Mouse (Mus musculus): ENCODE measurements around the gene Anp32a. TPM values are rescaled to one million over a fixed set of nuclear protein-coding genes. Genes with fewer than 3 reads are reported as not detected.

The Anp32a gene
- polyA plus RNA-seq, 1 experiment: 1,184 TPM

GRCm38 (mm10) chr9:62382519-62383084, 41.5 kb downstream of the Anp32a start:
- no peak overlapping the region for H3K27ac ChIP-seq (ENCODE audit: insufficient read depth, low read depth, low read length)
- H3K4me1 ChIP-seq (ENCODE audit: control insufficient read depth, insufficient read depth, low read length): peaks cover 8% of the 10 kb centered on the region
- no peak for TF ChIP-seq CTCF (IDR thresholded peaks at IDR 0.05; ENCODE audit: insufficient read depth, low read depth, low read length)
- no peak for TF ChIP-seq POLR2A (IDR thresholded peaks at IDR 0.05; ENCODE audit: insufficient read depth, low read depth, low read length)
- H3K4me3 ChIP-seq (ENCODE audit: insufficient read depth, low read depth, low read length): no peak overlapping the region
- WGBS: 21% methylated on average over 10 of the region's 10 CpGs

- Histone ChIP-seq H3K4me3 (ENCODE audit: insufficient read depth, low read depth, low read length) (no peak overlapping the region), H3K27ac (ENCODE audit: insufficient read depth, low read depth, low read length) (no peak overlapping the region), H3K4me1 (ENCODE audit: control insufficient read depth, insufficient read depth, low read length) (peaks cover 8% of the 10 kb centered on the region)
- WGBS: 93% methylated on average over 6 of the region's 6 CpGs
- TF ChIP-seq CTCF (IDR thresholded peaks at IDR 0.05; ENCODE audit: insufficient read depth, low read depth, low read length) (no peak), POLR2A (IDR thresholded peaks at IDR 0.05; ENCODE audit: insufficient read depth, low read depth, low read length) (no peak)
Measured at GRCm38 (mm10) chr9:62385062-62385461, 44.0 kb downstream of the Anp32a start.

GRCm38 (mm10) chr9:62385727-62386518, 44.8 kb downstream of the Anp32a start:
- Histone ChIP-seq H3K27ac (ENCODE audit: insufficient read depth, low read depth, low read length) (no peak overlapping the region), H3K4me3 (ENCODE audit: insufficient read depth, low read depth, low read length) (no peak overlapping the region), H3K4me1 (ENCODE audit: control insufficient read depth, insufficient read depth, low read length) (peaks cover 8% of the 10 kb centered on the region)
- 87% methylated on average over 4 of the region's 4 CpGs for WGBS
- TF ChIP-seq CTCF (IDR thresholded peaks at IDR 0.05; ENCODE audit: insufficient read depth, low read depth, low read length) (no peak), POLR2A (IDR thresholded peaks at IDR 0.05; ENCODE audit: insufficient read depth, low read depth, low read length) (no peak)

- H3K4me1 ChIP-seq (ENCODE audit: control insufficient read depth, insufficient read depth, low read length): no peaks in the 10 kb centered on the region
- no peak overlapping the region for H3K4me3 ChIP-seq (ENCODE audit: insufficient read depth, low read depth, low read length)
- TF ChIP-seq POLR2A (IDR thresholded peaks at IDR 0.05; ENCODE audit: insufficient read depth, low read depth, low read length) (no peak), CTCF (IDR thresholded peaks at IDR 0.05; ENCODE audit: insufficient read depth, low read depth, low read length) (no peak)
- 76% methylated on average over 9 of the region's 9 CpGs for WGBS
- H3K27ac ChIP-seq (ENCODE audit: insufficient read depth, low read depth, low read length): no peak overlapping the region
Measured at GRCm38 (mm10) chr9:62389735-62390134, 48.6 kb downstream of the Anp32a start.

DNA sequence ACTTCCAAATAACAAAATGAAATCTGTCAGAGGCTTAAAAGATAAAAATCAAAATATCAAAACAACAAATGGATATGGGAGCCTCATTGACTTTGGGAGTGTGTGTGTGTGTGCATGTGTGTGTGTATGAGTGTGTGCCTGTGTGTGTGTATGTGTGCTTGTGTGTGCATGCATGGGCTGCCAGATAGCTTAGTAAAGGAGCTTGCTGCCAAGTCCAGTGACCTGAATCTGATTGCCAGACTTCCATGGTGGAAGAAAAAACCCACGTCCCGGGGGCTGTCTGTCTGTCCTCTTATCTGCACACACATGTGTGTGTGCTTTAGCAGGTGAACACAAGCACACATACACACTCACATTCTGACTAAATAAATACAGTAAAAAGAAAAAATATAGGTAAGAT, 52.4 kb downstream of the Anp32a start:
- WGBS: 72% methylated on average over 2 of the region's 2 CpGs
- no peak overlapping the region for H3K4me3 ChIP-seq (ENCODE audit: insufficient read depth, low read depth, low read length)
- no peak for TF ChIP-seq CTCF (IDR thresholded peaks at IDR 0.05; ENCODE audit: insufficient read depth, low read depth, low read length)
- no peak for TF ChIP-seq POLR2A (IDR thresholded peaks at IDR 0.05; ENCODE audit: insufficient read depth, low read depth, low read length)

DNA sequence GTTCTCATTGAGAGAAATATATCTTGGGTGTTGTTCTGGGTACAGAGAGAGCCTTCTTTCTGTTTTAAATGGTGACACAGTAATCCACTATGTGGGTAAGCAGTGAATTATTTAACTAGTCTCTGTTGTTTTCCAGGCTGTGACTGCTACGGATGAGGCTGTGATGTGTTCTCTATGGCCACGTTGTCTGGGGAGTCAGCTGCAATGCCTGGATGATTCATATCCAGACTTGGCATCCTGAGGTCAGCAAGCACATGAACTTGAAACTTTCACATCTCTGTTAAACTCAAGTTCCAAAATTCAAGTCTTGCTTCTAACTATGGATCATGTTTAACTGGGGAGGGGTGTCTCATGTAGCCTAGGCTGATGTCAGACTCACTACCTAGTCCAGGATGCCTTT, 53.1 kb downstream of the Anp32a start:
- TF ChIP-seq CTCF (IDR thresholded peaks at IDR 0.05; ENCODE audit: insufficient read depth, low read depth, low read length) (no peak), POLR2A (IDR thresholded peaks at IDR 0.05; ENCODE audit: insufficient read depth, low read depth, low read length) (no peak)
- Histone ChIP-seq H3K27ac (ENCODE audit: insufficient read depth, low read depth, low read length) (no peak overlapping the region), H3K4me1 (ENCODE audit: control insufficient read depth, insufficient read depth, low read length) (no peaks in the 10 kb centered on the region), H3K4me3 (ENCODE audit: insufficient read depth, low read depth, low read length) (no peak overlapping the region)
- WGBS: 46% methylated on average over 2 of the region's 2 CpGs

More for the DNA sequence above, 52.4 kb downstream of the Anp32a start:
- Histone ChIP-seq H3K4me1 (ENCODE audit: control insufficient read depth, insufficient read depth, low read length) (no peaks in the 10 kb centered on the region), H3K27ac (ENCODE audit: insufficient read depth, low read depth, low read length) (no peak overlapping the region)

- TF ChIP-seq CTCF (IDR thresholded peaks at IDR 0.05; ENCODE audit: insufficient read depth, low read depth, low read length) (no peak), POLR2A (IDR thresholded peaks at IDR 0.05; ENCODE audit: insufficient read depth, low read depth, low read length) (no peak)
- WGBS: 58% methylated on average over 11 of the region's 11 CpGs
- H3K4me1 ChIP-seq (ENCODE audit: control insufficient read depth, insufficient read depth, low read length): peaks cover 8% of the 10 kb centered on the region; the same call in 1 of the 2 replicates
- no peak overlapping the region for H3K4me3 ChIP-seq (ENCODE audit: insufficient read depth, low read depth, low read length)
- H3K27ac ChIP-seq (ENCODE audit: insufficient read depth, low read depth, low read length): no peak overlapping the region
Measured at GRCm38 (mm10) chr9:62400531-62401170, 59.6 kb downstream of the Anp32a start.

GRCm38 (mm10) chr9:62401589-62401988, 60.5 kb downstream of the Anp32a start:
- H3K27ac ChIP-seq (ENCODE audit: insufficient read depth, low read depth, low read length): no peak overlapping the region
- WGBS: 79% methylated on average over 1 of the region's 1 CpGs
- no peak for TF ChIP-seq POLR2A (IDR thresholded peaks at IDR 0.05; ENCODE audit: insufficient read depth, low read depth, low read length)
- no peak for TF ChIP-seq CTCF (IDR thresholded peaks at IDR 0.05; ENCODE audit: insufficient read depth, low read depth, low read length)
- H3K4me1 ChIP-seq (ENCODE audit: control insufficient read depth, insufficient read depth, low read length): peaks cover 8% of the 10 kb centered on the region; the same call in 1 of the 2 replicates
- no peak overlapping the region for H3K4me3 ChIP-seq (ENCODE audit: insufficient read depth, low read depth, low read length)

All from olfactory bulb, adult 2 months (tissue).